Comparison of ENCODE assay signal across 8 mouse cellular contexts in the genomic region with DNA sequence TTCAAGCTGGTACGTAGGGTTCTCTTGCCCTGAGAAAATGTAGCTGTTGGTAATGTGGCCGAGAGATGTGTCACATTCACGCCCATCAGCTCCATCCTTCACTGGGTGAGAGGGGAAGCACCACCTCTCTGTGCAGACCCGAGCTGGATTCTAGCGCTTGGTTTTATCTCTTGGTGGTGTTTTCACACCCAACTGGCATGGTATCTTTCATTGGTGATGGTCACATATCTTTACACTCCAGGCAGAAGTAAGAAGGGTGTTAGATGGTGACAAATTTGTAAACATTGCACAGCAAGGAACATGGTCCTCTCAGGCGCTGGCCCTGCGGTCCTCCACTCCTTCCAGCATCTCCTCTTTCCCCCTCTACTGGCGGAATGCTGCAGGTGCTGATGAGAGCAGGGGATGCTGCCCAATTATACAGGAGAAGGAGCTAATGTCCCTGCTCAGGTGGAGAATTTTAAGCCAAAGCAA. TPM values are rescaled to one million over a fixed set of nuclear protein-coding genes. Genes with fewer than 3 reads are reported as not detected.
DNase-seq lines count a peak whose midpoint lies in the region; ATAC-seq and TF ChIP-seq lines count a peak whose summit lies in the region.

No protein-coding gene starts in this region.

- no peak overlapping the region for H3K27ac ChIP-seq in forebrain, embryonic 15.5 days (replicated peaks)
- H3K27ac ChIP-seq in lung, embryonic 14.5 days (ENCODE audit: low read depth) = peak overlapping the region; percentile 72; the same call in 1 of the 2 replicates
- 0 out of 2 replicates have a peak overlapping the region, but pooled peaks have one; percentile 3 for H3K27ac ChIP-seq in spleen, adult 2 months (ENCODE audit: insufficient read depth, low read length)

- H3K36me3 ChIP-seq in forebrain, embryonic 15.5 days = peaks cover 6% of the 10 kb centered on the region
- H3K36me3 ChIP-seq in lung, embryonic 14.5 days (ENCODE audit: insufficient read depth) = peaks cover 32% of the 10 kb centered on the region
- H3K36me3 ChIP-seq in spleen, adult 2 months (ENCODE audit: control insufficient read depth, insufficient read depth, low read length) = peaks cover 2% of the 10 kb centered on the region; the same call in 1 of the 2 replicates

- no peak for TF ChIP-seq POLR2A in spleen, adult 2 months (IDR thresholded peaks at IDR 0.05; ENCODE audit: low read depth, low read length)

- no peaks in the 10 kb centered on the region for H3K27me3 ChIP-seq in forebrain, embryonic 15.5 days
- no peaks in the 10 kb centered on the region for H3K27me3 ChIP-seq in lung, embryonic 14.5 days (ENCODE audit: insufficient read depth, low read length)
- no peaks in the 10 kb centered on the region for H3K27me3 ChIP-seq in spleen, adult 2 months (ENCODE audit: control insufficient read depth, insufficient read depth, low read length)

- DNase-seq in CD4-positive, CD25-positive, alpha-beta regulatory T cell, adult 2 months (ENCODE audit: low read depth, low spot score) = peak; percentile 15
- DNase-seq in lung, adult 18-20 months = peak; percentile 43 to 65
- no peak for DNase-seq in lung, postnatal 25 days (ENCODE audit: low spot score)
- DNase-seq in lung, embryonic 14.5 days = peak; percentile 54
- no peak for DNase-seq in spleen, adult 2 months (ENCODE audit: low read depth in 1 of 2, low spot score in 2 of 2)
- DNase-seq in right cerebral cortex, postnatal 14 days = no peak

- no peak overlapping the region for H3K4me2 ChIP-seq in forebrain, embryonic 15.5 days (replicated peaks)
- no peak overlapping the region for H3K4me2 ChIP-seq in lung, embryonic 14.5 days

- H3K9ac ChIP-seq in forebrain, embryonic 15.5 days (replicated peaks) = no peak overlapping the region
- H3K9ac ChIP-seq in lung, embryonic 14.5 days = no peak overlapping the region

- peaks cover 5% of the 10 kb centered on the region; the same call in 1 of the 2 replicates for H3K4me1 ChIP-seq in forebrain, embryonic 15.5 days
- peaks cover 7% of the 10 kb centered on the region; the same call in 1 of the 2 replicates for H3K4me1 ChIP-seq in lung, embryonic 14.5 days (ENCODE audit: insufficient read depth)
- H3K4me1 ChIP-seq in spleen, adult 2 months (ENCODE audit: control insufficient read depth, insufficient read depth, insufficient read length) = no peaks in the 10 kb centered on the region; the same call in 1 of the 2 replicates

- no peaks in the 10 kb centered on the region for H3K9me3 ChIP-seq in forebrain, embryonic 15.5 days
- no peaks in the 10 kb centered on the region for H3K9me3 ChIP-seq in lung, embryonic 14.5 days (ENCODE audit: low read depth, low read length)

- TF ChIP-seq CTCF in lung, embryonic 14.5 days (IDR thresholded peaks at IDR 0.05; ENCODE audit: low read depth) = peak; percentile 70
- no peak for TF ChIP-seq CTCF in spleen, adult 2 months (IDR thresholded peaks at IDR 0.05; ENCODE audit: extremely low read depth, insufficient read depth, insufficient read length, insufficient replicate concordance)

- ATAC-seq in CD4-positive, CD25-positive, alpha-beta regulatory T cell, adult 4 months = no peak
- 0 out of 2 replicates have a peak, but pooled peaks have one; percentile 42 for ATAC-seq in forebrain, embryonic 15.5 days (replicated peaks)
- 0 out of 2 replicates have a peak, but pooled peaks have one; percentile 43 for ATAC-seq in lung, embryonic 14.5 days (ENCODE audit: insufficient read depth)

- H3K4me3 ChIP-seq in forebrain, embryonic 15.5 days = no peak overlapping the region
- H3K4me3 ChIP-seq in lung, embryonic 14.5 days (ENCODE audit: low read depth, low read length) = no peak overlapping the region
- H3K4me3 ChIP-seq in spleen, adult 2 months (ENCODE audit: extremely low read depth, insufficient read depth, insufficient read length) = no peak overlapping the region

- 76% methylated on average over 8 of the region's 8 CpGs for WGBS in forebrain, embryonic 15.5 days
- WGBS in lung, embryonic 14.5 days = 38% methylated on average over 8 of the region's 8 CpGs
- WGBS in spleen, adult 2 months = 80% methylated on average over 8 of the region's 8 CpGs

RNA-seq across cellular contexts. Expression of a gene that starts 44.7 kb away (rescaled TPM):
- not detected for polyA plus RNA-seq in CD4-positive, CD25-positive, alpha-beta regulatory T cell, adult 4 months (2017; shearing (Covaris generic))
- 11.5 and 12.7 TPM in 2 replicates for polyA plus RNA-seq in forebrain, embryonic 15.5 days (2015; fragmentation: Nextera tagmentation; extraction: Ambion mirVana)
- 28.9 and 29.7 TPM in 2 replicates for polyA plus RNA-seq in lung, embryonic 14.5 days (2014; fragmentation: Nextera tagmentation; extraction: Ambion mirVana)
- polyA plus RNA-seq in spleen, adult 2 months (2012; rRNA removed) = 5.4 and 6.8 TPM in 2 replicates

Comparison
In these comparisons a context has a peak if more than half of its experiments do, and no peak if none do; other contexts are left out.
1. DNase-seq: peak in CD4-positive, CD25-positive, alpha-beta regulatory T cell, adult 2 months (single experiment), lung, adult 18-20 months (2 of 2) and lung, embryonic 14.5 days (single experiment); none in lung, postnatal 25 days (single experiment), spleen, adult 2 months (0 of 2) and right cerebral cortex, postnatal 14 days (single experiment).